Mouse (Mus musculus): ENCODE measurements at regions not wholly inside any gene's neighbourhood (a gene's known extent, or its start where the extent isn't known, plus 50 kb on each side); places are given as distances from the start of the nearest gene placed in this dataset.

- no peak for TF ChIP-seq CTCF (IDR thresholded peaks at IDR 0.05)
- intact Hi-C loops (cut with DNase I): no loop called here
- Histone ChIP-seq H3K27ac (no peak overlapping the region), H3K4me3 (no peak overlapping the region)
- no peak for DNase-seq
These were observed 141.8 kb upstream of the Mycn start for GRCm38 (mm10) chr12:13083337-13084054.

- intact Hi-C loops (cut with DNase I): no loop called here
These were observed 139.1 kb upstream of the Mycn start for GRCm38 (mm10) chr12:13080791-13081190.

GRCm38 (mm10) chr12:13079832-13080231 is 138.1 kb upstream of the Mycn start:
- Histone ChIP-seq H3K4me3 (no peak overlapping the region), H3K27ac (no peak overlapping the region)
- no peak for TF ChIP-seq CTCF (IDR thresholded peaks at IDR 0.05)
- intact Hi-C loops (cut with DNase I): no loop called here
- no peak for DNase-seq

More at GRCm38 (mm10) chr12:13080791-13081190, 139.1 kb upstream of the Mycn start:
- no peak for TF ChIP-seq CTCF (IDR thresholded peaks at IDR 0.05)
- Histone ChIP-seq H3K4me3 (no peak overlapping the region), H3K27ac (no peak overlapping the region)
- DNase-seq: no peak

GRCm38 (mm10) chr12:13077689-13078088 is 136.0 kb upstream of the Mycn start:
- no peak overlapping the region for H3K4me3 ChIP-seq
- no peak overlapping the region for H3K27ac ChIP-seq
- DNase-seq: no peak
- no peak for TF ChIP-seq CTCF (IDR thresholded peaks at IDR 0.05)
- intact Hi-C loops (cut with DNase I): no loop called here

- Histone ChIP-seq H3K27ac (no peak overlapping the region), H3K4me3 (no peak overlapping the region)
- TF ChIP-seq CTCF (IDR thresholded peaks at IDR 0.05): no peak
- intact Hi-C loops (cut with DNase I): no loop called here
- DNase-seq: no peak
These were observed 135.1 kb upstream of the Mycn start for GRCm38 (mm10) chr12:13076699-13077287.

- no peak for TF ChIP-seq CTCF (IDR thresholded peaks at IDR 0.05)
- H3K27ac ChIP-seq: no peak overlapping the region
- H3K4me3 ChIP-seq: no peak overlapping the region
- no peak for DNase-seq
- intact Hi-C loops (cut with DNase I): no loop called here
These were observed 131.6 kb upstream of the Mycn start for GRCm38 (mm10) chr12:13073126-13073886.

GRCm38 (mm10) chr12:13067295-13067694 is 125.6 kb upstream of the Mycn start:
- no peak overlapping the region for H3K4me3 ChIP-seq
- no peak for DNase-seq
- no peak overlapping the region for H3K27ac ChIP-seq
- intact Hi-C loops (cut with DNase I): no loop called here
- TF ChIP-seq CTCF (IDR thresholded peaks at IDR 0.05): no peak

- DNase-seq: no peak
- H3K27ac ChIP-seq: no peak overlapping the region
- intact Hi-C loops (cut with DNase I): no loop called here
- no peak for TF ChIP-seq CTCF (IDR thresholded peaks at IDR 0.05)
- H3K4me3 ChIP-seq: no peak overlapping the region
These were observed 125.0 kb upstream of the Mycn start for GRCm38 (mm10) chr12:13066604-13067181.

- Histone ChIP-seq H3K27ac (no peak overlapping the region), H3K4me3 (no peak overlapping the region)
- TF ChIP-seq CTCF (IDR thresholded peaks at IDR 0.05): no peak
- intact Hi-C loops (cut with DNase I): no loop called here
- DNase-seq: no peak
These were observed 117.8 kb upstream of the Mycn start for GRCm38 (mm10) chr12:13059473-13059872.

GRCm38 (mm10) chr12:13056246-13056645 is 114.5 kb upstream of the Mycn start:
- TF ChIP-seq CTCF (IDR thresholded peaks at IDR 0.05): no peak
- intact Hi-C loops (cut with DNase I): no loop called here
- Histone ChIP-seq H3K4me3 (no peak overlapping the region), H3K27ac (no peak overlapping the region)
- DNase-seq: no peak

- no peak for TF ChIP-seq CTCF (IDR thresholded peaks at IDR 0.05)
- no peak overlapping the region for H3K4me3 ChIP-seq
- no peak overlapping the region for H3K27ac ChIP-seq
- intact Hi-C loops (cut with DNase I): no loop called here
- no peak for DNase-seq
These were observed 112.9 kb upstream of the Mycn start for GRCm38 (mm10) chr12:13054611-13055010.

- intact Hi-C loops (cut with DNase I): no loop called here
- H3K4me3 ChIP-seq: no peak overlapping the region
- no peak for DNase-seq
- H3K27ac ChIP-seq: no peak overlapping the region
- TF ChIP-seq CTCF (IDR thresholded peaks at IDR 0.05): no peak
These were observed 112.0 kb upstream of the Mycn start for GRCm38 (mm10) chr12:13053746-13054145.

All from gastrocnemius, adult 2 months (tissue).